Mouse (Mus musculus) heart, postnatal 0 days (tissue): ENCODE measurements at regions not wholly inside any gene's neighbourhood (a gene's known extent, or its start where the extent isn't known, plus 50 kb on each side); places are given as distances from the start of the nearest gene placed in this dataset.
A peak's percentile ranks its signal among the peaks of the same experiment; 100 is the strongest.

Source experiments
- ATAC-seq: fragments of 200-750 bp; cut with Nextera tagmentation; 2 replicates; pipeline ENCODE4 v1.8.0; 2017; ENCODE audit warnings: low read depth, moderate number of reproducible peaks, moderate library complexity; ENCODE audit not compliant: insufficient read depth
- DNase-seq: peaks from one replicate; pipeline ENCODE4 v3.0.0-alpha.2; 2016; ENCODE audit warnings: low spot score
- H3K27ac ChIP-seq: fragments of 300-500 bp; sonication (generic); 2 replicates; pipeline ENCODE4 v1.5.1; 2014; ENCODE audit warnings: low read depth, mild to moderate bottlenecking
- H3K27me3 ChIP-seq: fragments of 300-500 bp; sonication (generic); 2 replicates; pipeline ENCODE4 v1.6.1; 2014; ENCODE audit warnings: low read length, mixed read lengths; ENCODE audit not compliant: control insufficient read depth, insufficient read depth
- H3K36me3 ChIP-seq: fragments of 300-500 bp; sonication (generic); replicated peaks from 2 replicates; pipeline ENCODE4 v1.6.1; 2014; ENCODE audit warnings: low read length, mixed read lengths; ENCODE audit not compliant: control insufficient read depth, insufficient read depth
- H3K4me1 ChIP-seq: fragments of 300-500 bp; sonication (generic); 2 replicates; pipeline ENCODE4 v1.6.1; 2014; ENCODE audit warnings: antibody characterized with exemption; ENCODE audit not compliant: control insufficient read depth, insufficient read depth
- H3K4me2 ChIP-seq: fragments of 300-500 bp; sonication (generic); 2 replicates; pipeline ENCODE4 v1.6.1; 2014; ENCODE audit warnings: low read depth, mild to moderate bottlenecking, low read length, moderate library complexity
- H3K4me3 ChIP-seq: fragments of 300-500 bp; sonication (generic); 2 replicates; pipeline ENCODE4 v1.5.1; 2014; ENCODE audit warnings: low read depth, low read length
- H3K9ac ChIP-seq: fragments of 300-500 bp; sonication (generic); replicated peaks from 2 replicates; pipeline ENCODE4 v1.6.1; 2014; ENCODE audit warnings: low read depth, low read length, mixed read lengths
- H3K9me3 ChIP-seq: fragments of 300-500 bp; sonication (generic); replicated peaks from 2 replicates; pipeline ENCODE4 v1.6.1; 2016; ENCODE audit warnings: low read length; ENCODE audit not compliant: control insufficient read depth
- CTCF ChIP-seq: IDR thresholded peaks from 2 replicates; pipeline ENCODE4 v1.5.1; 2016; ENCODE audit warnings: antibody characterized with exemption, control low read depth, low read depth
- EP300 ChIP-seq: IDR thresholded peaks from 2 replicates; pipeline ENCODE4 v1.6.1; 2016; ENCODE audit warnings: antibody characterized with exemption, low read depth
- WGBS: fragments of 180-500 bp; shearing (Covaris S2); extraction: QIAGEN DNeasy Blood & Tissue Kit; methylation state at CpG from one replicate; pipeline ENCODE4 v1.1.7; 2014; 5-methylcytosine and 5-hydroxymethylcytosine counted together

DNA sequence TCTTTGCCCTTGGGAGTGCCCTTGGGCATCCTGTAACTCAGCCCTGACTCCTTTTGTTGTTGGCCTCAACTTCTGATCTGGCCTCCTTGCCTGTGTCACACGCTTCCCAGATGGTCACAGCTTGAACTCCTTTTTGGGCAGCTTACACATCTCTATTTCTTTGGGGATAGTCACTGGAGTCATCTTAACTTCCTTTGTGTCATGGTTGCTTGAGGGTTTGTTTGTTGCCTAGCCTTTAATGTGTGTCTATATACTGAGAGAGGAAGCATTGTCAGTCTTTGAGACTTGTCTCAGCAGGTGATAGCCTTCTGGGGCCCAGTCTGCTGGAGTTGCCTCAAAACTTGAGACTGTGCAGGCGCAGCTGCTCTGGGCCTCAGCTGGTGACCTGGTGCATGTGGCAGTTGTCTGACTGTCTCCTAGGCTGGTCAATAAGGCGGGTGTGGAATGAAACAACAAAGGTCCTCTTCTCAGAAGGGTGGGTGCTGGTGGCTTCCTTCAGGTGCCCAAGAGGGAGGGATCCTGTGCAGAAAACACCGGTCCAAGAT lies 157.5 kb downstream of the Tpra1 start:
- Histone ChIP-seq H3K9me3 (no peaks in the 10 kb centered on the region; the same call in 1 of the 2 replicates), H3K4me2 (no peak overlapping the region), H3K9ac (no peak overlapping the region), H3K27me3 (no peaks in the 10 kb centered on the region), H3K4me3 (no peak overlapping the region), H3K4me1 (no peaks in the 10 kb centered on the region), H3K36me3 (no peaks in the 10 kb centered on the region), H3K27ac (no peak overlapping the region)
- 72% methylated on average over 4 of the region's 4 CpGs for WGBS
- no peak for TF ChIP-seq CTCF
- TF ChIP-seq EP300: no peak
- ATAC-seq (no peak), DNase-seq (no peak)

DNA sequence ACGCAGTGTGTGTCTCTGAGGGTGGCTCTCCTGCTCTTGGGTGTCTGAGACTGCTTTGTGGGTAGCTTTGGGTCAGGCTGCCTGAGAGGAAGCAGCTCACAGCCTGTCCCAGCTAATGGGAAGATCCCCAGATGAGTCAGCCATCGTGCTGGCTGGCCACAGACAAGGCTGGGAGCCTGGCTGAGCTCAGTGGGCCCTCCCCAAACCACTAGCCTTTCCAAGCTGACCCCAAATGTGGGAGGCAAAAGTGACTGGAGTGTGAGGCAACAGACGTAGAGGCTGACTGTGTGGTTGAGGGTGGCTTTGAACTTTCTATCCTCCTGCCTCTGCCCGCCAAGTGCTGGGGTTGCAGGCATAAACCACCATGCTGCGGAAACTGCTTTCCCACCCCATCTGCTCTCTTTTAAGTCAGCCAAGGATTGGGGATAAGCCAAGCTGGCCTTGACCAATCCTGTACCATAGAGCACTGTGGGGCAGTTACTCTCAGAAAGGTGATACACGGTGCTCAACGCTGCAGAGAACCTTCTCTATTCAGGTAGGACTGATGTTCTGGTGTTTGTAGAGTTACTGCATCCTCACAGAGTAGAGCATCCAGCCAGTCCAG lies 163.0 kb downstream of the Tpra1 start:
- H3K4me1 ChIP-seq: no peaks in the 10 kb centered on the region
- no peaks in the 10 kb centered on the region for H3K27me3 ChIP-seq
- no peaks in the 10 kb centered on the region for H3K36me3 ChIP-seq
- ATAC-seq (no peak), DNase-seq (no peak)
- no peak overlapping the region for H3K9ac ChIP-seq
- TF ChIP-seq EP300 (no peak), CTCF (no peak)
- H3K4me3 ChIP-seq: no peak overlapping the region
- 70% methylated on average over 7 of the region's 7 CpGs for WGBS
- no peak overlapping the region for H3K4me2 ChIP-seq
- H3K27ac ChIP-seq: no peak overlapping the region
- H3K9me3 ChIP-seq: peaks cover 3% of the 10 kb centered on the region; the same call in 1 of the 2 replicates

DNA sequence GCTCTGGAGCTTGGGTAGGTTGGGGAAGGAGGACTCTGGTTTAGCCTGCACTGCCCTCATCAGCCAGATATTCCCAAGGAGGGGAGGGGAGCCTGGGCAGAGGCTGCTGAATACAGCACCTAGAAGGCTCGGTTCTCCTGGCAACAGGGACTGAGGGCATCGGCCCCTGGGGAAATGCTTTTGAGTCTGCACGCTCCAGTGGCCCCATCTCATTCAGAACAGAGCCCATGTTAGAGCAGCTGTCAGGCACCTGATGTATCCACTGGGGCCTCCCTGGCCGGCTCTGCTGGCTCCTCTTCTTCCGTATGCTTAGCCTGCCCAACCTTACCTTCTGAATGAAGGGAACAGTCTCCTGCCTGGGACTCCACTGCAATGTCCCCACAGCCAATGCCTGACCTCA lies 164.5 kb downstream of the Tpra1 start:
- 66% methylated on average over 5 of the region's 5 CpGs for WGBS
- no peak for ATAC-seq

DNA sequence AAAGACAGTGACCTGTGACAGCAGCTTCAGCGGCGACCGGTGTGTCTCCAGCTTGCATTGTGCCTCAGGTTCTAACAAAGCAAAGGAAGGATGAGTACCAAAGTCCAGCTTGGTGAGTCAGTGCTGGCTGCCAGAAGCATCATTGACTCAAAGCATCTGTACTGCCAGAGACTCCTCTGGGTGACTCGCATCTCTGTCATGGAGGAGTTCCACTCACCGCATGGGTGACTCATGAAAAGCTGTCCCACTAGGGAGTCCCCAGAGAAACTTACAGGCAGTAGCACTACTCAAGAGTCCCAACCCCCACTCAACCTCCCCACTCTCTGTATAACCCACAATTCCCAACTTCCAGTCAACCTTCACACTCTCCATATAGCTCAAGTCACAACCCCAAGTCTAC lies 166.2 kb downstream of the Tpra1 start:
- Histone ChIP-seq H3K27ac (no peak overlapping the region), H3K27me3 (no peaks in the 10 kb centered on the region), H3K4me1 (no peaks in the 10 kb centered on the region), H3K4me2 (no peak overlapping the region), H3K4me3 (no peak overlapping the region), H3K9ac (no peak overlapping the region), H3K36me3 (no peaks in the 10 kb centered on the region), H3K9me3 (peaks cover 3% of the 10 kb centered on the region; the same call in 1 of the 2 replicates)
- 88% methylated on average over 5 of the region's 5 CpGs for WGBS
- DNase-seq: no peak
- TF ChIP-seq EP300: no peak
- TF ChIP-seq CTCF: no peak
- ATAC-seq: no peak

More for the DNA sequence above, 164.5 kb downstream of the Tpra1 start:
- H3K9me3 ChIP-seq: peaks cover 3% of the 10 kb centered on the region; the same call in 1 of the 2 replicates
- no peaks in the 10 kb centered on the region for H3K27me3 ChIP-seq
- H3K4me3 ChIP-seq: no peak overlapping the region
- DNase-seq: no peak
- H3K9ac ChIP-seq: no peak overlapping the region
- TF ChIP-seq EP300: no peak
- no peak for TF ChIP-seq CTCF
- H3K4me1 ChIP-seq: no peaks in the 10 kb centered on the region
- H3K4me2 ChIP-seq: no peak overlapping the region
- H3K36me3 ChIP-seq: no peaks in the 10 kb centered on the region
- no peak overlapping the region for H3K27ac ChIP-seq

DNA sequence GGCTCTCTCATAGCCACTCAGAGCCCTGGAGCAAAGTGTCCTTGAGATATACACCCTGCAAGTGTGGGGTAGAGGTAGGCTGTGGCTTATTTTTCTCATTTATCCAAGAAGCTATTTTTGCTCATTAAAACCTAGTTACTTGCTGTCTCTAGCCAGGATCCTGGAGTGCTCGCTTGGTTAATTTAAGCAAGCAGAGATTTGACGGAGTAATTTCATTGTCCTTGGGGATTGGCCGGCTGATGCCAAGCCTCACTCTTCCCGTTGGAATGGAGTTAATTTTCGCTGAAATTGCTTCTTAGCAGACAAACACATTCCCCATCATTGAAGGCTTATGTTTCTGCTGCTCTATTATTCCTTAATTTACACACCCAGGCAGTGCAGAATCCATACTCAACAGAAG lies 167.1 kb downstream of the Tpra1 start:
- Histone ChIP-seq H3K9ac (no peak overlapping the region), H3K36me3 (no peaks in the 10 kb centered on the region), H3K9me3 (peaks cover 3% of the 10 kb centered on the region; the same call in 1 of the 2 replicates), H3K4me3 (no peak overlapping the region), H3K4me1 (no peaks in the 10 kb centered on the region), H3K27me3 (no peaks in the 10 kb centered on the region), H3K4me2 (no peak overlapping the region), H3K27ac (no peak overlapping the region)
- ATAC-seq (no peak), DNase-seq (no peak)
- 78% methylated on average over 5 of the region's 5 CpGs for WGBS
- no peak for TF ChIP-seq CTCF
- no peak for TF ChIP-seq EP300

DNA sequence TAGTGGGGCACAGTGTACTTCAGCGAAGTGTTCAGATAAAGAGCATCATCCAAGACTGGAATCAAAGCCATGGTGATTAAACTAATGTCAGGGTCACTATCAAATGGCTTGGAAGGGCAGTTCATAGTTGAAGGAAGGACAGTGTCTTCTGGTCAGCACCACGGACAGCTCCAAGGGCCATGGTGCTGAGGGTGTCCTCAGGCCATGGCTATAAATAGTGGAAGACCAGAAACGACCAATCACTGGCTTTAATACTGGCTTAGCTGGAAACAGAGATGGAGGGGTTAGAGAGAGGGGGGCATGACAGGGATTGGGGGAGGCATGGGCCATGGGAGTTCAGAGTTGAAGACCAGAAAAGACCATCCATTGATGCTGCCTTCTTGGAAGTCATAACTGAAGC lies 168.0 kb downstream of the Tpra1 start:
- DNase-seq (peak; percentile 45), ATAC-seq (peak; percentile 53; the same call in 1 of the 2 replicates)
- WGBS: 10% methylated on average over 3 of the region's 3 CpGs
- H3K4me2 ChIP-seq: no peak overlapping the region
- H3K36me3 ChIP-seq: no peaks in the 10 kb centered on the region
- peaks cover 3% of the 10 kb centered on the region; the same call in 1 of the 2 replicates for H3K9me3 ChIP-seq
- no peaks in the 10 kb centered on the region for H3K4me1 ChIP-seq
- no peak overlapping the region for H3K27ac ChIP-seq
- H3K4me3 ChIP-seq: no peak overlapping the region
- H3K9ac ChIP-seq: no peak overlapping the region
- TF ChIP-seq CTCF (no peak), EP300 (no peak)
- no peaks in the 10 kb centered on the region for H3K27me3 ChIP-seq
